Mouse (Mus musculus) naive thymus-derived CD4-positive, alpha-beta T cell, adult 5 months (primary cell): ENCODE data around the gene Vmn2r110. TPM values are rescaled to one million over a fixed set of nuclear protein-coding genes. Genes with fewer than 3 reads are reported as not detected.

Source experiments
- polyA plus RNA-seq: library from polyadenylated mRNA; unstranded; fragments of 100-300 nt; shearing (Covaris generic); gene quantifications from one replicate; pipeline ENCODE4 v1.2.1, GENCODE M21; 2017

The Vmn2r110 gene
- not detected for polyA plus RNA-seq

GRCm38 (mm10) chr17:20596323-20596722 is at the start of gene Vmn2r110:
Gene Vmn2r110 (minus strand): TSS chr17:20596423.

GRCm38 (mm10) chr17:20624777-20625176 is 28.6 kb upstream of the Vmn2r110 start, which contains the start of gene Fpr-rs3:
Gene Fpr-rs3 (minus strand): TSS chr17:20624877.

GRCm38 (mm10) chr17:20564656-20565055 is 31.6 kb downstream of the Vmn2r110 start, which contains the start of gene Vmn2r109:
Gene Vmn2r109 (minus strand): TSS chr17:20564756.

Other genes with a start within 250 kb of the Vmn2r110 start
- not detected for gene Vmn1r224, start 182.3 kb downstream of the Vmn2r110 start, polyA plus RNA-seq
- gene Vmn2r108, start 115.1 kb downstream of the Vmn2r110 start, polyA plus RNA-seq = not detected
- gene Vmn1r225, start 98.3 kb downstream of the Vmn2r110 start, polyA plus RNA-seq = not detected
- gene Vmn2r109, start 31.7 kb downstream of the Vmn2r110 start, polyA plus RNA-seq = not detected
- not detected for gene Fpr-rs3, start 28.5 kb upstream of the Vmn2r110 start, polyA plus RNA-seq
- gene Vmn1r226, start 86.4 kb upstream of the Vmn2r110 start, polyA plus RNA-seq = not detected
- not detected for gene Vmn1r227, start 133.4 kb upstream of the Vmn2r110 start, polyA plus RNA-seq
- gene Vmn1r228, start 189.7 kb upstream of the Vmn2r110 start, polyA plus RNA-seq = not detected
- gene Vmn1r229, start 215.1 kb upstream of the Vmn2r110 start, polyA plus RNA-seq = not detected
- not detected for gene Vmn1r230, start 244.0 kb upstream of the Vmn2r110 start, polyA plus RNA-seq